Mouse (Mus musculus): ENCODE data around the gene Ovca2. TPM values are rescaled to one million over a fixed set of nuclear protein-coding genes. Genes with fewer than 3 reads are reported as not detected.
A peak's percentile ranks its signal among the peaks of the same experiment; 100 is the strongest.

Ovca2 gene
- polyA plus RNA-seq, 1 experiment, result 21.1 TPM

GRCm38 (mm10) chr11:75173095-75173798 lies 5.4 kb downstream of the Ovca2 start:
- Histone ChIP-seq H3K4me3 (replicated peaks; ENCODE audit: extremely low read depth, low read depth, low read length) (peak overlapping the region; percentile 54), H3K4me1 (ENCODE audit: control insufficient read depth, insufficient read depth, low read length) (peaks cover 11% of the 10 kb centered on the region; the same call in 1 of the 2 replicates)
- 1% methylated on average over 70 of the region's 71 CpGs for WGBS
- TF ChIP-seq POLR2A (IDR thresholded peaks at IDR 0.05; ENCODE audit: borderline replicate concordance, extremely low read depth, low read depth, low read length) (no peak), CTCF (IDR thresholded peaks at IDR 0.05; ENCODE audit: insufficient read depth, low read length) (no peak)
- DNase-seq, result peak; percentile 78

- Histone ChIP-seq H3K4me1 (ENCODE audit: control insufficient read depth, insufficient read depth, low read length) (peaks cover 13% of the 10 kb centered on the region), H3K4me3 (replicated peaks; ENCODE audit: extremely low read depth, low read depth, low read length) (peak overlapping the region; percentile 39)
- no peak for TF ChIP-seq POLR2A (IDR thresholded peaks at IDR 0.05; ENCODE audit: borderline replicate concordance, extremely low read depth, low read depth, low read length)
- no peak for TF ChIP-seq CTCF (IDR thresholded peaks at IDR 0.05; ENCODE audit: insufficient read depth, low read length)
- under 1% methylated on average over 73 of the region's 75 CpGs for WGBS
- no peak for DNase-seq
Measured at GRCm38 (mm10) chr11:75172151-75173094, 6.2 kb downstream of the Ovca2 start.

GRCm38 (mm10) chr11:75171186-75171865 lies 7.3 kb downstream of the Ovca2 start:
- no peak for TF ChIP-seq CTCF (IDR thresholded peaks at IDR 0.05; ENCODE audit: insufficient read depth, low read length)
- no peak for TF ChIP-seq POLR2A (IDR thresholded peaks at IDR 0.05; ENCODE audit: borderline replicate concordance, extremely low read depth, low read depth, low read length)
- Histone ChIP-seq H3K4me3 (replicated peaks; ENCODE audit: extremely low read depth, low read depth, low read length) (no peak overlapping the region), H3K4me1 (ENCODE audit: control insufficient read depth, insufficient read depth, low read length) (peaks cover 16% of the 10 kb centered on the region)
- WGBS, result 19% methylated on average over 17 of the region's 17 CpGs
- no peak for DNase-seq

GRCm38 (mm10) chr11:75170136-75170751 lies 8.4 kb downstream of the Ovca2 start:
- peak; percentile 91 for DNase-seq
- TF ChIP-seq POLR2A (IDR thresholded peaks at IDR 0.05; ENCODE audit: borderline replicate concordance, extremely low read depth, low read depth, low read length) (no peak), CTCF (IDR thresholded peaks at IDR 0.05; ENCODE audit: insufficient read depth, low read length) (peak; percentile 73)
- Histone ChIP-seq H3K4me3 (replicated peaks; ENCODE audit: extremely low read depth, low read depth, low read length) (peak overlapping the region; percentile 35), H3K4me1 (ENCODE audit: control insufficient read depth, insufficient read depth, low read length) (peaks cover 19% of the 10 kb centered on the region)
- under 1% methylated on average over 38 of the region's 38 CpGs for WGBS

- 4% methylated on average over 23 of the region's 23 CpGs for WGBS
- peak within 1 kb of the TSS; percentile 35 for H3K4me3 ChIP-seq (replicated peaks; ENCODE audit: extremely low read depth, low read depth, low read length)
- no peak for TF ChIP-seq POLR2A (IDR thresholded peaks at IDR 0.05; ENCODE audit: borderline replicate concordance, extremely low read depth, low read depth, low read length)
- TF ChIP-seq CTCF (IDR thresholded peaks at IDR 0.05; ENCODE audit: insufficient read depth, low read length), result no peak
- DNase-seq, result no peak
- H3K4me1 ChIP-seq (ENCODE audit: control insufficient read depth, insufficient read depth, low read length), result peaks cover 19% of the 10 kb centered on the region
Measured at GRCm38 (mm10) chr11:75169405-75170080, 9.1 kb downstream of the Ovca2 start, which contains the start of gene Hic1. Gene Hic1, minus strand, starts transcription at chr11:75169519.

GRCm38 (mm10) chr11:75168590-75169361 lies 9.9 kb downstream of the Ovca2 start:
- peak; percentile 82 for DNase-seq
- peaks cover 19% of the 10 kb centered on the region for H3K4me1 ChIP-seq (ENCODE audit: control insufficient read depth, insufficient read depth, low read length)
- WGBS, result under 1% methylated on average over 79 of the region's 83 CpGs
- peak; percentile 56; the same call in 1 of the 2 replicates for TF ChIP-seq POLR2A (IDR thresholded peaks at IDR 0.05; ENCODE audit: borderline replicate concordance, extremely low read depth, low read depth, low read length)
- TF ChIP-seq CTCF (IDR thresholded peaks at IDR 0.05; ENCODE audit: insufficient read depth, low read length), result peak; percentile 67
- H3K4me3 ChIP-seq (replicated peaks; ENCODE audit: extremely low read depth, low read depth, low read length), result peak overlapping the region; percentile 29

GRCm38 (mm10) chr11:75167643-75168589 lies 10.7 kb downstream of the Ovca2 start:
- 14% methylated on average over 58 of the region's 63 CpGs for WGBS
- TF ChIP-seq CTCF (IDR thresholded peaks at IDR 0.05; ENCODE audit: insufficient read depth, low read length), result no peak
- TF ChIP-seq POLR2A (IDR thresholded peaks at IDR 0.05; ENCODE audit: borderline replicate concordance, extremely low read depth, low read depth, low read length), result no peak
- Histone ChIP-seq H3K4me1 (ENCODE audit: control insufficient read depth, insufficient read depth, low read length) (peaks cover 17% of the 10 kb centered on the region), H3K4me3 (replicated peaks; ENCODE audit: extremely low read depth, low read depth, low read length) (peak overlapping the region; percentile 29)
- no peak for DNase-seq

Measured in lung, adult 2 months (tissue).